Mouse (Mus musculus): ENCODE measurements around the gene Mal. TPM values are rescaled to one million over a fixed set of nuclear protein-coding genes. Genes with fewer than 3 reads are reported as not detected.

The Mal gene
- polyA plus RNA-seq, 1 experiment = 0.55 TPM

GRCm38 (mm10) chr2:127587514-127587844 lies 69.0 kb downstream of the Mal start:
- Histone ChIP-seq H3K4me1 (ENCODE audit: control insufficient read depth, insufficient read depth, low read length) (peaks cover 3% of the 10 kb centered on the region; the same call in 1 of the 2 replicates), H3K27ac (ENCODE audit: control insufficient read depth, insufficient read depth, low read depth, low read length, poor library complexity) (peak overlapping the region; percentile 92; the same call in 1 of the 2 replicates), H3K4me3 (replicated peaks; ENCODE audit: control insufficient read depth, low read depth, low read length) (peak overlapping the region; percentile 84)
- TF ChIP-seq CTCF (IDR thresholded peaks at IDR 0.05; ENCODE audit: control insufficient read depth, insufficient read depth, low read length) = no peak
- TF ChIP-seq POLR2A (IDR thresholded peaks at IDR 0.05; ENCODE audit: borderline replicate concordance, control insufficient read depth, low read depth, low read length) = no peak
- 1% methylated on average over 22 of the region's 22 CpGs for WGBS

- H3K4me1 ChIP-seq (ENCODE audit: control insufficient read depth, insufficient read depth, low read length) = peaks cover 3% of the 10 kb centered on the region; the same call in 1 of the 2 replicates
- H3K27ac ChIP-seq (ENCODE audit: control insufficient read depth, insufficient read depth, low read depth, low read length, poor library complexity) = peak within 1 kb of the TSS; percentile 92
- peak; percentile 32; the same call in 1 of the 2 replicates for TF ChIP-seq CTCF (IDR thresholded peaks at IDR 0.05; ENCODE audit: control insufficient read depth, insufficient read depth, low read length)
- peak; percentile 83; the same call in 1 of the 2 replicates for TF ChIP-seq POLR2A (IDR thresholded peaks at IDR 0.05; ENCODE audit: borderline replicate concordance, control insufficient read depth, low read depth, low read length)
- WGBS = 5% methylated on average over 39 of the region's 39 CpGs
- peak within 1 kb of the TSS; percentile 84 for H3K4me3 ChIP-seq (replicated peaks; ENCODE audit: control insufficient read depth, low read depth, low read length)
Observed at GRCm38 (mm10) chr2:127586694-127587513, 69.6 kb downstream of the Mal start, which contains the start of the genes Zfp661 and Mrps5. TSS of gene Zfp661 (minus strand) at chr2:127587094. TSS of gene Mrps5 (plus strand) at chr2:127587222.

GRCm38 (mm10) chr2:127584436-127584858 lies 72.0 kb downstream of the Mal start:
- no peak overlapping the region for H3K27ac ChIP-seq (ENCODE audit: control insufficient read depth, insufficient read depth, low read depth, low read length, poor library complexity)
- peaks cover 3% of the 10 kb centered on the region; the same call in 1 of the 2 replicates for H3K4me1 ChIP-seq (ENCODE audit: control insufficient read depth, insufficient read depth, low read length)
- peak overlapping the region; percentile 91 for H3K4me3 ChIP-seq (replicated peaks; ENCODE audit: control insufficient read depth, low read depth, low read length)
- no peak for TF ChIP-seq CTCF (IDR thresholded peaks at IDR 0.05; ENCODE audit: control insufficient read depth, insufficient read depth, low read length)
- TF ChIP-seq POLR2A (IDR thresholded peaks at IDR 0.05; ENCODE audit: borderline replicate concordance, control insufficient read depth, low read depth, low read length) = peak; percentile 57; the same call in 1 of the 2 replicates
- WGBS = under 1% methylated on average over 24 of the region's 24 CpGs

Other genes with a start within 250 kb of the Mal start
- not detected in 2 replicates for gene Gpat2, start 231.5 kb downstream of the Mal start, polyA plus RNA-seq (2011; ENCODE audit: insufficient read depth, insufficient read length, low replicate concordance, missing spikeins)
- gene Fahd2a, start 212.1 kb downstream of the Mal start, polyA plus RNA-seq (2011; ENCODE audit: insufficient read depth, insufficient read length, low replicate concordance, missing spikeins) = 9.5 and 14.6 TPM in 2 replicates
- 1.5 TPM in 2 replicates for gene Kcnip3, start 134.6 kb downstream of the Mal start, polyA plus RNA-seq (2011; ENCODE audit: insufficient read depth, insufficient read length, low replicate concordance, missing spikeins)
- gene Prom2, start 115.2 kb downstream of the Mal start, polyA plus RNA-seq (2011; ENCODE audit: insufficient read depth, insufficient read length, low replicate concordance, missing spikeins) = not detected in 2 replicates
- gene Zfp661, start 69.6 kb downstream of the Mal start, polyA plus RNA-seq (2011; ENCODE audit: insufficient read depth, insufficient read length, low replicate concordance, missing spikeins) = 0.47 and 1.0 TPM in 2 replicates
- 42.6 and 64.8 TPM in 2 replicates for gene Mrps5, start 69.5 kb downstream of the Mal start, polyA plus RNA-seq (2011; ENCODE audit: insufficient read depth, insufficient read length, low replicate concordance, missing spikeins)
- gene Mall, start 73.2 kb upstream of the Mal start, polyA plus RNA-seq (2011; ENCODE audit: insufficient read depth, insufficient read length, low replicate concordance, missing spikeins) = not detected in 2 replicates
- gene Nphp1, start 132.2 kb upstream of the Mal start, polyA plus RNA-seq (2011; ENCODE audit: insufficient read depth, insufficient read length, low replicate concordance, missing spikeins) = 3.0 and 3.5 TPM in 2 replicates
- 3.3 and 7.7 TPM in 2 replicates for gene Mtln, start 135.8 kb upstream of the Mal start, polyA plus RNA-seq (2011; ENCODE audit: insufficient read depth, insufficient read length, low replicate concordance, missing spikeins)
- 24.0 and 28.2 TPM in 2 replicates for gene Bub1, start 175.2 kb upstream of the Mal start, polyA plus RNA-seq (2011; ENCODE audit: insufficient read depth, insufficient read length, low replicate concordance, missing spikeins)
- not detected in 2 replicates for gene Acoxl, start 182.2 kb upstream of the Mal start, polyA plus RNA-seq (2011; ENCODE audit: insufficient read depth, insufficient read length, low replicate concordance, missing spikeins)

Data from bone marrow, adult 2 months (tissue).